Mouse (Mus musculus) midbrain, embryonic 10.5 days (tissue): ENCODE measurements around the gene Tmem170b. TPM values are rescaled to one million over a fixed set of nuclear protein-coding genes. Genes with fewer than 3 reads are reported as not detected.

ENCODE experiments used
- DNase-seq: peaks from one replicate; pipeline ENCODE4 v3.0.0-alpha.2; 2017; ENCODE audit warnings: low spot score
- H3K27ac ChIP-seq: fragments of 300-500 bp; sonication (generic); replicated peaks from 2 replicates; pipeline ENCODE4 v1.5.1; 2016; ENCODE audit warnings: mild to moderate bottlenecking
- H3K27me3 ChIP-seq: fragments of 300-500 bp; sonication (generic); 2 replicates; pipeline ENCODE4 v1.6.1; 2016; ENCODE audit warnings: low read depth, mild to moderate bottlenecking; ENCODE audit not compliant: poor library complexity, severe bottlenecking
- H3K36me3 ChIP-seq: fragments of 300-500 bp; sonication (generic); 2 replicates; pipeline ENCODE4 v1.6.1; 2016; ENCODE audit warnings: mild to moderate bottlenecking, moderate library complexity
- H3K4me1 ChIP-seq: fragments of 300-500 bp; sonication (generic); 2 replicates; pipeline ENCODE4 v1.6.1; 2016
- H3K4me3 ChIP-seq: fragments of 300-500 bp; sonication (generic); 2 replicates; pipeline ENCODE4 v1.5.1; 2016; ENCODE audit warnings: mild to moderate bottlenecking, moderate library complexity
- H3K9me3 ChIP-seq: fragments of 300-500 bp; sonication (generic); replicated peaks from 2 replicates; pipeline ENCODE4 v1.6.1; 2016; ENCODE audit warnings: mild to moderate bottlenecking
- WGBS: fragments of 180-500 bp; shearing (Covaris S2); methylation state at CpG from one replicate; pipeline ENCODE4 v1.1.7; 2016; 5-methylcytosine and 5-hydroxymethylcytosine counted together
- polyA plus RNA-seq: library from polyadenylated mRNA; unstranded; fragments of >200 nt; fragmentation: Nextera tagmentation; extraction: Ambion mirVana; gene quantifications from 2 replicates; pipeline ENCODE4 v1.2.1, GENCODE M21; 2016

Gene Tmem170b
- polyA plus RNA-seq, 1 experiment from 2014 or later, result 13.4 TPM

GRCm38 (mm10) chr13:41675966-41676835 is 70.5 kb downstream of the Tmem170b start:
- Histone ChIP-seq H3K27me3 (no peaks in the 10 kb centered on the region), H3K4me3 (no peak overlapping the region), H3K27ac (peak overlapping the region; percentile 20; the same call in 1 of the 2 replicates), H3K4me1 (peaks cover 11% of the 10 kb centered on the region), H3K9me3 (no peaks in the 10 kb centered on the region), H3K36me3 (no peaks in the 10 kb centered on the region)
- DNase-seq, result no peak
- 80% methylated on average over 9 of the region's 9 CpGs for WGBS

- Histone ChIP-seq H3K4me3 (no peak overlapping the region), H3K36me3 (no peaks in the 10 kb centered on the region), H3K4me1 (peaks cover 11% of the 10 kb centered on the region), H3K9me3 (no peaks in the 10 kb centered on the region), H3K27ac (0 out of 2 replicates have a peak overlapping the region, but pooled peaks have one; percentile 20), H3K27me3 (no peaks in the 10 kb centered on the region)
- 39% methylated on average over 7 of the region's 7 CpGs for WGBS
- DNase-seq, result peak; percentile 22
Observed at GRCm38 (mm10) chr13:41676836-41677186, 71.1 kb downstream of the Tmem170b start.

- Histone ChIP-seq H3K9me3 (no peaks in the 10 kb centered on the region), H3K27ac (no peak overlapping the region), H3K4me1 (peaks cover 11% of the 10 kb centered on the region), H3K4me3 (no peak overlapping the region), H3K36me3 (no peaks in the 10 kb centered on the region), H3K27me3 (0 out of 2 replicates have a peak, but pooled peaks cover 5% of the 10 kb centered on the region)
- 71% methylated on average over 12 of the region's 12 CpGs for WGBS
- no peak for DNase-seq
Observed at GRCm38 (mm10) chr13:41680854-41681549, 75.3 kb downstream of the Tmem170b start.

- 0 out of 2 replicates have a peak, but pooled peaks cover 5% of the 10 kb centered on the region for H3K27me3 ChIP-seq
- H3K27ac ChIP-seq, result no peak overlapping the region
- no peaks in the 10 kb centered on the region for H3K9me3 ChIP-seq
- H3K36me3 ChIP-seq, result no peaks in the 10 kb centered on the region
- no peak overlapping the region for H3K4me3 ChIP-seq
- 90% methylated on average over 12 of the region's 12 CpGs for WGBS
- no peaks in the 10 kb centered on the region for H3K4me1 ChIP-seq
- DNase-seq, result no peak
Observed at GRCm38 (mm10) chr13:41682341-41683119, 76.8 kb downstream of the Tmem170b start.

- Histone ChIP-seq H3K27ac (no peak overlapping the region), H3K9me3 (no peaks in the 10 kb centered on the region), H3K27me3 (0 out of 2 replicates have a peak, but pooled peaks cover 5% of the 10 kb centered on the region), H3K4me3 (no peak overlapping the region), H3K36me3 (no peaks in the 10 kb centered on the region), H3K4me1 (no peaks in the 10 kb centered on the region)
- DNase-seq, result no peak
- 82% methylated on average over 11 of the region's 11 CpGs for WGBS
Observed at GRCm38 (mm10) chr13:41683356-41684012, 77.8 kb downstream of the Tmem170b start.

- DNase-seq, result no peak
- Histone ChIP-seq H3K27ac (no peak overlapping the region), H3K4me1 (no peaks in the 10 kb centered on the region), H3K9me3 (no peaks in the 10 kb centered on the region), H3K36me3 (no peaks in the 10 kb centered on the region), H3K27me3 (0 out of 2 replicates have a peak, but pooled peaks cover 5% of the 10 kb centered on the region), H3K4me3 (no peak overlapping the region)
- WGBS, result 84% methylated on average over 11 of the region's 11 CpGs
Observed at GRCm38 (mm10) chr13:41685499-41685898, 79.8 kb downstream of the Tmem170b start.

- WGBS, result 87% methylated on average over 6 of the region's 6 CpGs
- no peaks in the 10 kb centered on the region for H3K9me3 ChIP-seq
- no peak for DNase-seq
Observed at GRCm38 (mm10) chr13:41689055-41689454, 83.3 kb downstream of the Tmem170b start.

GRCm38 (mm10) chr13:41689598-41690045 is 83.9 kb downstream of the Tmem170b start:
- Histone ChIP-seq H3K27me3 (no peaks in the 10 kb centered on the region), H3K9me3 (no peaks in the 10 kb centered on the region), H3K4me3 (no peak overlapping the region), H3K27ac (no peak overlapping the region), H3K36me3 (no peaks in the 10 kb centered on the region), H3K4me1 (0 out of 2 replicates have a peak, but pooled peaks cover 3% of the 10 kb centered on the region)
- 83% methylated on average over 5 of the region's 5 CpGs for WGBS
- DNase-seq, result no peak

More at GRCm38 (mm10) chr13:41689055-41689454, 83.3 kb downstream of the Tmem170b start:
- Histone ChIP-seq H3K27me3 (no peaks in the 10 kb centered on the region), H3K36me3 (no peaks in the 10 kb centered on the region), H3K4me3 (no peak overlapping the region), H3K4me1 (0 out of 2 replicates have a peak, but pooled peaks cover 3% of the 10 kb centered on the region), H3K27ac (no peak overlapping the region)

Other genes starting within 250 kb of the Tmem170b start
- gene Nedd9, start 118.5 kb upstream of the Tmem170b start, polyA plus RNA-seq, result 17.4 and 18.9 TPM in 2 replicates
- gene Adtrp, start 241.8 kb downstream of the Tmem170b start, polyA plus RNA-seq, result not detected in 2 replicates